Mouse (Mus musculus) limb, embryonic 15.5 days (tissue): ENCODE data around the gene Ermard. TPM values are rescaled to one million over a fixed set of nuclear protein-coding genes. Genes with fewer than 3 reads are reported as not detected.

ENCODE experiments used
- ATAC-seq: fragments of 200-750 bp; cut with Nextera tagmentation; 2 replicates; pipeline ENCODE4 v1.8.0; 2017; ENCODE audit warnings: low read depth, moderate TSS enrichment; ENCODE audit not compliant: insufficient number of reproducible peaks, low FRiP score, low TSS enrichment
- H3K27ac ChIP-seq: fragments of 300-500 bp; sonication (generic); 2 replicates; pipeline ENCODE4 v1.5.1; 2015; ENCODE audit warnings: moderate library complexity, mild to moderate bottlenecking, inconsistent platforms
- H3K27me3 ChIP-seq: fragments of 300-500 bp; sonication (generic); 2 replicates; pipeline ENCODE4 v1.6.1; 2015; ENCODE audit warnings: inconsistent platforms
- H3K36me3 ChIP-seq: fragments of 300-500 bp; sonication (generic); 2 replicates; pipeline ENCODE4 v1.6.1; 2015; ENCODE audit warnings: inconsistent platforms
- H3K4me1 ChIP-seq: fragments of 300-500 bp; sonication (generic); 2 replicates; pipeline ENCODE4 v1.6.1; 2015; ENCODE audit warnings: inconsistent platforms
- H3K4me2 ChIP-seq: fragments of 300-500 bp; sonication (generic); 2 replicates; pipeline ENCODE4 v1.6.1; 2015; ENCODE audit warnings: mild to moderate bottlenecking, inconsistent platforms
- H3K4me3 ChIP-seq: fragments of 300-500 bp; sonication (generic); 2 replicates; pipeline ENCODE4 v1.5.1; 2015; ENCODE audit warnings: mild to moderate bottlenecking, inconsistent platforms
- H3K9ac ChIP-seq: fragments of 300-500 bp; sonication (generic); 2 replicates; pipeline ENCODE4 v1.6.1; 2015; ENCODE audit warnings: inconsistent platforms
- H3K9me3 ChIP-seq: fragments of 300-500 bp; sonication (generic); 2 replicates; pipeline ENCODE4 v1.6.1; 2016; ENCODE audit warnings: inconsistent platforms
- WGBS: fragments of 180-500 bp; shearing (Covaris S2); methylation state at CpG from one replicate; pipeline ENCODE4 v1.1.7; 2015; 5-methylcytosine and 5-hydroxymethylcytosine counted together
- polyA plus RNA-seq: library from polyadenylated mRNA; unstranded; fragments of >200 nt; fragmentation: Nextera tagmentation; extraction: Ambion mirVana; gene quantifications from 2 replicates; pipeline ENCODE4 v1.2.1, GENCODE M21; 2015

Ermard gene
- polyA plus RNA-seq, 1 experiment from 2014 or later, result 65.0 TPM

GRCm38 (mm10) chr17:15096853-15097252 lies 55.8 kb downstream of the Ermard start:
- no peak for ATAC-seq

DNA sequence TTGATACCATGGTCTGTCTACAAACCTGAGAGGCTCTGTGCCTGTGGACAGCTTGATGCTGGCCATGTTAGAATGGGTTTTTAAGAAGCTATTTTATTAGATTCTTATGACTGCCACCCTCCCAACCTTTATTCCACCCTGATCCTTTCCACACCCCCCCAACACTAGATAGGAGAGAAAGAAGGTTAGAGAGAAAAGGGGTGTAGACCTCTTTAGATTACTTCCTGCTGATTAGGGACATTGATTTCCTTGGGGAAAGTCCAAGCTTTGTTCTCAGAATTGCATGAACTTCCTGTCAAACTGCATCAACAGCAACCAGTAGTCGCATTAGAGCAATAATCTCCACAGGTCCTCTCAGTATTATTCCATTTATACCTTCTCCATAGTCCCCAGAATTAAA lies 57.7 kb downstream of the Ermard start:
- Histone ChIP-seq H3K9me3 (no peaks in the 10 kb centered on the region), H3K36me3 (no peaks in the 10 kb centered on the region), H3K9ac (no peak overlapping the region), H3K4me3 (no peak overlapping the region), H3K4me1 (no peaks in the 10 kb centered on the region), H3K27me3 (no peaks in the 10 kb centered on the region), H3K27ac (no peak overlapping the region), H3K4me2 (no peak overlapping the region)
- no peak for ATAC-seq
- WGBS, result 85% methylated on average over 1 of the region's 1 CpGs

More at GRCm38 (mm10) chr17:15096853-15097252, 55.8 kb downstream of the Ermard start:
- Histone ChIP-seq H3K36me3 (no peaks in the 10 kb centered on the region), H3K4me1 (no peaks in the 10 kb centered on the region), H3K9ac (no peak overlapping the region), H3K4me2 (no peak overlapping the region), H3K9me3 (no peaks in the 10 kb centered on the region), H3K27me3 (no peaks in the 10 kb centered on the region), H3K4me3 (no peak overlapping the region), H3K27ac (no peak overlapping the region)
- 87% methylated on average over 6 of the region's 6 CpGs for WGBS

- Histone ChIP-seq H3K9me3 (no peaks in the 10 kb centered on the region), H3K4me3 (no peak overlapping the region), H3K27ac (no peak overlapping the region), H3K27me3 (no peaks in the 10 kb centered on the region), H3K4me1 (no peaks in the 10 kb centered on the region), H3K4me2 (no peak overlapping the region), H3K36me3 (no peaks in the 10 kb centered on the region), H3K9ac (no peak overlapping the region)
- 82% methylated on average over 4 of the region's 4 CpGs for WGBS
- ATAC-seq, result no peak
These were observed 60.3 kb downstream of the Ermard start for GRCm38 (mm10) chr17:15101355-15101754.

DNA sequence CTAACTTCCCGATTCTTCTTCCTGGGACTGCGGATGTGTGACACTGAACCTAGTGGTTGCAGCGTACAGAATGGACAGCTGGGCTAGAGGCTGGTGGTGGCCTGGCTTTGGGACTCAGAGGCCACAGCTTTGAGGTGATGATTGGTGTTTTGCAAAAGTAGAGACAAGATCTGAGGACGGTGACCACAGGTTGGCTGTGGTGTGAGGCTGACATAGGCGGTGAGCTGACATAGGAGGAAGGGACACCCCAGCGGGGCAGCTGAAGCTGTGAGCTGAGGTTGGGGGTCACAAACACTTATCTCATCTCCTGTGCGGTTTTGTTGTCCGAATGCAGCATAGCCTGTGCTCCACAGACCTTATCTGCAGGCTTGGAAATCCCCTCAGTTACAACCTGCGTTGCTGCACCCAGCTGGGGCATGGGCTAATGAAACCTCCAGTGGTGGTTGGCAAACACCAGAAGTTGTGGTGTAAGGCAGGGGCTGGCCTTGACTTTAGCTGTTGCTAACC lies 66.2 kb downstream of the Ermard start:
- ATAC-seq, result no peak
- Histone ChIP-seq H3K4me3 (no peak overlapping the region), H3K9ac (no peak overlapping the region), H3K4me1 (peaks cover 12% of the 10 kb centered on the region), H3K9me3 (no peaks in the 10 kb centered on the region), H3K27me3 (no peaks in the 10 kb centered on the region), H3K36me3 (no peaks in the 10 kb centered on the region), H3K4me2 (no peak overlapping the region), H3K27ac (no peak overlapping the region)
- WGBS, result 88% methylated on average over 9 of the region's 9 CpGs

- 16% methylated on average over 20 of the region's 20 CpGs for WGBS
- no peak overlapping the region for H3K27ac ChIP-seq
- H3K4me1 ChIP-seq, result peaks cover 12% of the 10 kb centered on the region
- no peaks in the 10 kb centered on the region for H3K36me3 ChIP-seq
- H3K4me3 ChIP-seq, result no peak overlapping the region
- no peak overlapping the region for H3K9ac ChIP-seq
- no peaks in the 10 kb centered on the region for H3K27me3 ChIP-seq
- no peaks in the 10 kb centered on the region for H3K9me3 ChIP-seq
- peak; percentile 56; the same call in 1 of the 2 replicates for ATAC-seq
- H3K4me2 ChIP-seq, result peak overlapping the region; percentile 30; the same call in 1 of the 2 replicates
These were observed 67.7 kb downstream of the Ermard start for GRCm38 (mm10) chr17:15108473-15109441.

DNA sequence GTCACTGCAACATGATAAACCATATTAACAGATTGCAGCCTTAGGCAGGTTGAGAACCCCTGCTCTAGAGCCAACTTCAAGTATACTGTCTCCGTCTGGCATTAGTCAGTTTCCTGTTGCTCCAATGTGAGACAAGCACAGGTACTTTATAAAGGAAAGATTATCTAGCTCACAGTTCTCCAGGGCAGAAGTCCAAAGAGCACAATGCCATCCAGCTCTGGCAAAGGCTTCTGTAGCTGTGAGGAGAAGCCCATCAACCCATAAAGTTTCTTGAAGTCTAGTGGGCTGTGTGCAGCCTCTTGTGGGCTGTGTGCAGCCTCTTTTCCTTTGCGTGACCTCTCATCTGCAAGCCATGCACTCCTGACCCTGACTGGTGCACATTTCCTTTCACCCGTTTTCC lies 74.5 kb downstream of the Ermard start:
- ATAC-seq, result no peak
- no peak overlapping the region for H3K27ac ChIP-seq
- H3K4me2 ChIP-seq, result no peak overlapping the region
- no peak overlapping the region for H3K4me3 ChIP-seq
- no peaks in the 10 kb centered on the region for H3K27me3 ChIP-seq
- no peaks in the 10 kb centered on the region for H3K36me3 ChIP-seq
- no peak overlapping the region for H3K9ac ChIP-seq
- 65% methylated on average over 3 of the region's 3 CpGs for WGBS
- H3K4me1 ChIP-seq, result no peaks in the 10 kb centered on the region
- H3K9me3 ChIP-seq, result no peaks in the 10 kb centered on the region

DNA sequence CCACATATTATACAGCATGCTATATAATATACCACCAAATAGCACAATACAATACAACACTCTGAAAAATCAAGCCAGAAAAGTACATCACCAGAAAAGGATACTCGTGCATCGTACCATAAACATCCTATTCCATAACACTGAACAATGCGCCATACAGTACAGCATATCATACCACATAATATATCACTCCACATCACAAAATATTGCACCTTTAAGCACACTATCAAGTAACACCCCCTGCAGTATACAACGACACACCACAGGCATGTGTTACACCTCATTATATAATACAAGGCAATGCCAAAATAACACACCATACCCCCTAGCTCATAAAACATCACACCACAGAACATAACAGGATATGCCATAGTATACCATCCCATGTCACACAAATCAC lies 79.1 kb downstream of the Ermard start:
- H3K27me3 ChIP-seq, result no peaks in the 10 kb centered on the region
- no peaks in the 10 kb centered on the region for H3K4me1 ChIP-seq
- H3K4me2 ChIP-seq, result no peak overlapping the region
- 86% methylated on average over 4 of the region's 4 CpGs for WGBS
- no peak overlapping the region for H3K4me3 ChIP-seq
- H3K36me3 ChIP-seq, result no peaks in the 10 kb centered on the region
- no peaks in the 10 kb centered on the region for H3K9me3 ChIP-seq
- H3K27ac ChIP-seq, result no peak overlapping the region
- no peak for ATAC-seq
- no peak overlapping the region for H3K9ac ChIP-seq

DNA sequence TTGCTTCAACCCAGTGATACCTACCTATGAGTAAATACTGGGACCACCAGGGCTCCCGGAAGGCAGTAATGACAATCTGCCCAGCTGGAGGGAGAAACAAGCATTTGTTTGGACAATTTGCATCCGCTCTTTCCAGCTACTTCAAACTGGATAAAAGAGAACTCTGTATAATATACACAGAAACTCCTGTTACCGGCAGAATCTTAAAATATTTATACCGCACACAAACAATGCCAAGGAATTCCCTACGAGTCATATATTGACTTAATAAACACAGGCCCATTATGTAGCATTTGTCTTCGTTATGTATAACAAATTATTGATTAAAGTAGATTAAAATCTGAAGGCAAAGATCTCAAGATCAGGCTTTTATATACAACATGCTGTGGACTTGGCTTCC lies 79.6 kb downstream of the Ermard start:
- no peak for ATAC-seq
- WGBS, result 80% methylated on average over 6 of the region's 6 CpGs
- H3K4me2 ChIP-seq, result no peak overlapping the region
- no peak overlapping the region for H3K4me3 ChIP-seq
- H3K36me3 ChIP-seq, result no peaks in the 10 kb centered on the region
- no peak overlapping the region for H3K9ac ChIP-seq
- H3K9me3 ChIP-seq, result no peaks in the 10 kb centered on the region
- H3K4me1 ChIP-seq, result no peaks in the 10 kb centered on the region
- no peaks in the 10 kb centered on the region for H3K27me3 ChIP-seq
- no peak overlapping the region for H3K27ac ChIP-seq

GRCm38 (mm10) chr17:15129630-15130287 lies 88.8 kb downstream of the Ermard start:
- no peak overlapping the region for H3K4me3 ChIP-seq
- no peak overlapping the region for H3K27ac ChIP-seq
- H3K4me1 ChIP-seq, result no peaks in the 10 kb centered on the region
- no peak overlapping the region for H3K4me2 ChIP-seq
- H3K9me3 ChIP-seq, result no peaks in the 10 kb centered on the region
- no peaks in the 10 kb centered on the region for H3K27me3 ChIP-seq
- ATAC-seq, result no peak
- H3K9ac ChIP-seq, result no peak overlapping the region
- no peaks in the 10 kb centered on the region for H3K36me3 ChIP-seq
- WGBS, result 70% methylated on average over 9 of the region's 9 CpGs

GRCm38 (mm10) chr17:15130288-15130656 lies 89.3 kb downstream of the Ermard start:
- no peak overlapping the region for H3K27ac ChIP-seq
- 93% methylated on average over 3 of the region's 3 CpGs for WGBS
- no peak overlapping the region for H3K4me3 ChIP-seq
- H3K4me1 ChIP-seq, result no peaks in the 10 kb centered on the region
- no peak overlapping the region for H3K9ac ChIP-seq
- H3K27me3 ChIP-seq, result no peaks in the 10 kb centered on the region
- no peaks in the 10 kb centered on the region for H3K9me3 ChIP-seq
- H3K4me2 ChIP-seq, result no peak overlapping the region
- no peaks in the 10 kb centered on the region for H3K36me3 ChIP-seq
- no peak for ATAC-seq

DNA sequence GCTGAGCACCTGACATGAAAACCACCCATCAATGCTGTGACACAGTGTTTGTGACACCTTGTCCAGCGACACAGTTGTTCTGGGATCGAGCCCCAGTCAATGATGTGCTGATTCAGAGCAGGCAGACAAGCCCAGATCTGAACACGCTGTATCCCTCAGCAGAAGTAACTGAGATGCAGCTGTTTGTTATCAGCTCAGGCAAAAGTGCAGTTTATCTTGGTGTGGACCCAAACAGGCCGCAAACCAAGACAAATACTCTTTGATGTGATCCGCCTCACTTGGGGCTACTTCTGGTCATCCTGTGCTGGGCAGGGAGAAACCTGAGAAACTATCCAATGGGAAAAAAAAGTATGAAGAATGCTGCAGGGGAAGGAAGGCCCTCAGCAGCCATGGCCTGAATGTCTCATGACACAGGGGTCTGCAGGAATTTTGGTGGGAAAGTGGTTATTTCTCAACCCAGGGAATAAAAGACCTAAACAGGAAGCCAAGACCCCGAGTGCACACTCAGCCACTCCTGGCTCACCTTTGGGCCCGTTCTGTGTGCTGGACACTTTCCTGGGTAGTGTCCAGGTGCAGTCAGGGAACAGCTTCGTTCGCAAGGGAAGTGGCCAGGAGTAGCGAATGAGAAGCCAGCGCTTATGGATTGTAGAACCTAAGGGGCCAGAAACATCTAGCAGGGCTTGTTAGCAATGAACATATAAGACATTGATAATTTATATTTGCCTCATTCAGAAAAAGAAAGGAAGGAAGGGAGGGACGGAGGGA lies 94.1 kb downstream of the Ermard start:
- no peak for ATAC-seq
- H3K36me3 ChIP-seq, result no peaks in the 10 kb centered on the region
- H3K27me3 ChIP-seq, result no peaks in the 10 kb centered on the region
- 76% methylated on average over 12 of the region's 12 CpGs for WGBS
- H3K4me2 ChIP-seq, result no peak overlapping the region
- H3K9ac ChIP-seq, result no peak overlapping the region
- H3K4me3 ChIP-seq, result no peak overlapping the region
- no peaks in the 10 kb centered on the region for H3K4me1 ChIP-seq
- H3K27ac ChIP-seq, result no peak overlapping the region
- H3K9me3 ChIP-seq, result no peaks in the 10 kb centered on the region
